Mouse (Mus musculus): ENCODE data around the gene Phxr2. TPM values are rescaled to one million over a fixed set of nuclear protein-coding genes. Genes with fewer than 3 reads are reported as not detected.
A peak's percentile ranks its signal among the peaks of the same experiment; 100 is the strongest.

Gene Phxr2
- not detected in 2 replicates for polyA plus RNA-seq (2015; fragmentation: Nextera tagmentation; extraction: Ambion mirVana)

DNA sequence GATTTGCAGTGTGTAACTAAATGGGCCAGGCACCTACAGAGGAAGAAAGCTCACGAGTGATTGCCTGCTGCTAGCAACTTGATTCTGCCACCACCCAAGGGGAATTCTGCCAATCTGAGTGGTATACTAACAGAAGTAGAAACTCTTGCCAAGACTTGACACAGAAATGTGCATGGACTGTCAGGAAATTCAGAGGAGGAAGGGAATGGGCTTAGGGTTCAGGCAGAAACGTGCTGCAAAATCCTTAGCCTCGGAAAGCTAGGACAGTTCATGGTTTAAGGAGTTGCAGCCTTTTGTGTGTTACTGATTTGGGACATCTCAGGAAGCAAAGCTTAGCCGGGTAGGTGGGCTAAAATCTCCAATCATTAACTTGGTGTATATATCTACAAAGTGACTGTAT lies at the start of gene Phxr2:
Gene Phxr2 (minus strand): TSS at position 101 of the 400 bp plus-strand sequence.
- Histone ChIP-seq H3K9ac (replicated peaks) (no peak within 1 kb of the TSS), H3K4me1 (replicated peaks) (peaks cover 11% of the 10 kb centered on the region), H3K4me3 (replicated peaks) (no peak within 1 kb of the TSS), H3K36me3 (peaks cover 27% of the 10 kb centered on the region), H3K4me2 (replicated peaks) (no peak within 1 kb of the TSS), H3K27me3 (no peaks in the 10 kb centered on the region), H3K9me3 (no peaks in the 10 kb centered on the region), H3K27ac (no peak within 1 kb of the TSS)
- 94% methylated on average over 4 of the region's 4 CpGs for WGBS
- no peak for ATAC-seq

DNA sequence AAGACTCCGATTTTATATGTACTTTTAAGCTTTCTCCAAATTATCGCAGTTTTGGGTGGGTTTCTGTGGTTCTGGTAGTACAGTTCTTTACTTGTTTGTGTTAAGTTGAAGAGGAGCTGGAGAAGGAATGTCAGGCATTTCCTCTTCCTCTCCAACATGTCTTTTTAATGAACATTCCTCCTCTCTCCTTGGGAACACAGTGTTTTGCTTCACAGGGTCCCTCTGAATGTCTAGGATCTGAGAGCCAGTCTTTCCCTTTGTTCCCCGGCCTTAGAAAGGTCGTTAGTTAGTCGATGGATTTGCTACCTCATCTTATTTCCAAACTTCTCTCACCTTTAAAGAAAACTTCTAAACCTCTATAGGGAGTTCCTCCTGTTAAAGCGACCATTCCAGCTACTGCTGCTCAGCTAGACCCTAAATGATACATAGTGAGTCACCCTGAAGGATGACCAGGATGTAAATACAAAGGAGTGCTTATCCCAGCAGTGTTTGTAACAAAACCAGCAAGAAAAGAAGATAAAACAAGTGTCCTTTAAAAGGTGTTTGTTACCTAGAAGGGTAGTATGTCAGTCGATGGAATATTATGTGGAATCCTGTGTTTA lies 46.9 kb upstream of the Phxr2 start:
- Histone ChIP-seq H3K9me3 (no peaks in the 10 kb centered on the region), H3K4me2 (replicated peaks) (no peak overlapping the region), H3K27ac (no peak overlapping the region), H3K27me3 (no peaks in the 10 kb centered on the region), H3K4me1 (replicated peaks) (peaks cover 9% of the 10 kb centered on the region; the same call in 1 of the 2 replicates), H3K4me3 (replicated peaks) (no peak overlapping the region), H3K36me3 (no peaks in the 10 kb centered on the region), H3K9ac (replicated peaks) (no peak overlapping the region)
- 50% methylated on average over 7 of the region's 7 CpGs for WGBS
- no peak for ATAC-seq

DNA sequence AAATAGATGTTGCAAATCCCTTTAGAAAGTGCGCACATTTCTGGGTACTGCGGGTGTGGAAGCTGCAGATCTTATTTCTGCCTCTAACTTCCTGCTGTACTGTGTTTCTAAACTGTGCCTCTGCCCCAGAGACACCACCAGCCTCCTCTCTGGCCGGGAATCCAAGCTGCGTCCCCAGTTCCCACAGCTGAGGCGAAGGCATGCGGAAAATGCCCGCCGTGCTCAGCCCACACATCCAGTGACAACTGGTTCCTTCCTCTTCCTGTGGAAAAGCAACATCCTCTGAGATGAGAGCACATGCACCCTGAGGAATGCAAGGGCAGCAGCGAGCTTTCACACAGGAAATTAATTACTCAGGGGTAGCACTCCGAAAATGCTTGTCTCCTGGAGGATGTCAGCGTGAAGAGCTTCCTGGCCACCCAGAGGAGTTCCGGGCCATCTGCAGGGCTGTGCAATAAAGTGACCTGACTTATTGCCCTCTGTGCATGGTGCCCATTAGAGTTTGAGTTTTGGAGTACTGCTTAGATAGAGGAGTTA lies 45.9 kb upstream of the Phxr2 start:
- H3K4me2 ChIP-seq (replicated peaks): no peak overlapping the region
- ATAC-seq: peak; percentile 68; the same call in 1 of the 2 replicates
- no peaks in the 10 kb centered on the region for H3K9me3 ChIP-seq
- no peaks in the 10 kb centered on the region for H3K36me3 ChIP-seq
- no peak overlapping the region; the same call in 1 of the 2 replicates for H3K27ac ChIP-seq
- H3K27me3 ChIP-seq: no peaks in the 10 kb centered on the region
- no peak overlapping the region for H3K9ac ChIP-seq (replicated peaks)
- 27% methylated on average over 12 of the region's 12 CpGs for WGBS
- peaks cover 9% of the 10 kb centered on the region; the same call in 1 of the 2 replicates for H3K4me1 ChIP-seq (replicated peaks)
- H3K4me3 ChIP-seq (replicated peaks): no peak overlapping the region

DNA sequence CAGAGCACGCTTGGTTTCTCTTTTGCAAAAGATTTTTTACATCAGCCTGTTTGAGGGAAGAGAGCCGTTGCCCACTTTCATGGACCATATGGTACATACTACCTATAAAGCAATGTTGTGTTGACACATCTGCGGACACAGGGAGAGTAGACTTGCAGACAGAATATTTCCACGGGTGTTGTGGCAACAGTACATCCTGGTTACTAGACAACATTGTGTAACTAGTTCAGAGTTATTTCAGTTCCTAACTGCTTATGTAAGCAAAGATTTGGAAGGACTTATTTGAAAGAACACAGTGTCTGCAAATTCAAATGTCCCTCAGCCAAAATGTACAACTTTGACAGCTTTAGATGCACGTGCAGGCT lies 43.6 kb upstream of the Phxr2 start:
- ATAC-seq: no peak
- 88% methylated on average over 5 of the region's 5 CpGs for WGBS

DNA sequence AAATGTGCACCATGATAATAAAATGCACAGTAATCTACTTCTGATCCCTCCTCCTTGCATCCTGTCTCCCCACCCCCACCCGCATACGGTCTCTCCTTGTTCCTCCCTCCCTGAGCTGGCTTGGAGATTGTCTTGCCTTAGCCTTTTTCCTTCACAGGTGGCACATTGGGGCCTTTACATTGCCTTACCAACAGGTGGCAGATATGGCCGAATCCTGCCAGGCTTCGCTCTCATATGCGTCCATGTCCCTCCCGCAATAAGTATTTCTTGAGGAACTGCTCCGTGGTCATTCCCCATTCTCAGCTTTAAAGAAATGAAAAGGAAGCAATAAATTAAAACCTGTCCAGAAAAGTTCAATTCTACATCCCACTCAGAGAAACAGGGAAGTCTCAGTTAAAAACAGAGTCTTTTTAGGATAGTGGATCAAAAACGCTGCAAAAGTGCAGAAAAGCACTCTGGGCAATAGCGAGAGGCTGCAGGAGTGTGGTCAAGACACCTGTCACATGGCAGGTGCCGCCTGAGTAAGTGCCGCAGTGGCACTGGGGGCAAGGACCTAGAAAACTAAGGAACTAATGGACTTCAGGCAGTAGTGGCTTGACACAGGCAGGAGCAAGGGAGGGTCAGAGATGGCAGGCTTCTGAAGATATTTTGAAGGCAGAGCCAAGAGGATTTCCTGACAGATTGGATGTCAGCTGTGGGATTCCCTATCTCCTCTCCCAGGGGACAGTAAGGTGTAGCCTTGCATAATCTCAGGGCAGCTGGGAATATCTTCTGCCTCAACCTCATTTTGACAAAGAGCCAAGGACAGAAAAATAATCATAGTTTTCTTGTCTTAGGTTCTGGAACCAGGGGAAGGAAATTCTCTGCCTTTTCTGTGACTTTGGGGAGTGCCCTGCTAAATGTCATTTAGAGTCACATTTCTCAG lies 43.0 kb upstream of the Phxr2 start:
- H3K9ac ChIP-seq (replicated peaks): no peak overlapping the region
- no peak overlapping the region for H3K4me2 ChIP-seq (replicated peaks)
- no peaks in the 10 kb centered on the region for H3K27me3 ChIP-seq
- H3K9me3 ChIP-seq: no peaks in the 10 kb centered on the region
- no peaks in the 10 kb centered on the region for H3K36me3 ChIP-seq
- H3K4me1 ChIP-seq (replicated peaks): peaks cover 9% of the 10 kb centered on the region; the same call in 1 of the 2 replicates
- no peak overlapping the region for H3K4me3 ChIP-seq (replicated peaks)
- no peak for ATAC-seq
- H3K27ac ChIP-seq: no peak overlapping the region
- WGBS: 84% methylated on average over 11 of the region's 11 CpGs

More for the DNA sequence above, 43.6 kb upstream of the Phxr2 start:
- no peaks in the 10 kb centered on the region for H3K9me3 ChIP-seq
- no peak overlapping the region for H3K27ac ChIP-seq
- H3K27me3 ChIP-seq: no peaks in the 10 kb centered on the region
- H3K4me3 ChIP-seq (replicated peaks): no peak overlapping the region
- H3K4me1 ChIP-seq (replicated peaks): peaks cover 9% of the 10 kb centered on the region; the same call in 1 of the 2 replicates
- H3K9ac ChIP-seq (replicated peaks): no peak overlapping the region
- H3K4me2 ChIP-seq (replicated peaks): no peak overlapping the region
- H3K36me3 ChIP-seq: no peaks in the 10 kb centered on the region

GRCm38 (mm10) chr10:99168404-99168803 lies 42.3 kb upstream of the Phxr2 start:
- WGBS: 79% methylated on average over 6 of the region's 6 CpGs
- Histone ChIP-seq H3K27me3 (no peaks in the 10 kb centered on the region), H3K27ac (no peak overlapping the region), H3K36me3 (no peaks in the 10 kb centered on the region), H3K4me1 (replicated peaks) (peaks cover 9% of the 10 kb centered on the region; the same call in 1 of the 2 replicates), H3K9me3 (no peaks in the 10 kb centered on the region), H3K4me3 (replicated peaks) (no peak overlapping the region), H3K9ac (replicated peaks) (no peak overlapping the region), H3K4me2 (replicated peaks) (no peak overlapping the region)
- ATAC-seq: no peak

DNA sequence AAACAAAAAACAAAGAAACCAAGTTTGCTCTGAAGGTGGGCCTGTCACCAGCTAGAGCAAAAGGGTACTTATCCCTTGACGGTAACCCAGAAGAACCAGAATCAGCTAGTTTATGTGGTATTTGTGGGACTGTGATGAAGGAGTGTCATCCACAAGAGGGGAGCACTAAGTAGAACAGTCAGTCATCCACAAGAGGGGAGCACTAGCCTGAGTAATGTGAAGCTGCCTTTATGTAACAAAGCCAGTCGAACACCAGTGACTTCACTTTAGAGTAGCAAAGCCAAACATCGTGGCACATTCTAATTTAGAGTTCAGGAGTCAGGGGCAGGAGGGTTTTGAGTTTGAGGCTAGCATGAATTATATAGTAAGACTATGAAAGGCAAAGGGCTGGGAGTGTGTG lies 40.3 kb upstream of the Phxr2 start:
- ATAC-seq: no peak
- WGBS: 74% methylated on average over 3 of the region's 3 CpGs

DNA sequence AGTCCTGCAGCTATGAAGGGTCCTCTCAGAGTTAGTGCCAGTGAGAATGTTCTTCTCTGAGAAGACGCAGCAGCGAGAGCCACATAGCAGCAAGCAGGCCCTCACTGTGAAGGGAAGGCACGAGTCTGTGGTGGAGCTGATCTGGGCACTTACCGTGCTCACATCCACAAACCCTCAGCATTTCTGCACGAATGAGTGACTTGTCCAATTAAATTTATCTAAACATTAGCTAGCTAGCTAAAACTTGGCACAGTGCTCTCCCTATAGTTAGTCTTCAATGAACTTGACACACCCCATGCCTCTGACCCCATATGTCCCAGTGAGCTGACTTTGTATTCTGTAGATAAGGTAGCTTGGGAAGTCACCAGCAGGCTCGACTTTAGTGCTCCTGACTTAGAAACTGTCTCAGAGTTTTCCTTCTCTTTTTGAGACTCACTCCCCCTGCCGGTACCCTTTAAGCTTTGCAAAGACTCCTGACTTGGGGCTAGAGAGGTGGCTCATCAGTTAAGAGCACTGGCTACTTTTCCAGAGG lies 39.7 kb upstream of the Phxr2 start:
- WGBS: 78% methylated on average over 7 of the region's 7 CpGs
- no peak for ATAC-seq
- Histone ChIP-seq H3K4me1 (replicated peaks) (0 out of 2 replicates have a peak, but pooled peaks cover 6% of the 10 kb centered on the region), H3K4me3 (replicated peaks) (no peak overlapping the region), H3K27ac (no peak overlapping the region), H3K9ac (replicated peaks) (no peak overlapping the region), H3K4me2 (replicated peaks) (no peak overlapping the region), H3K36me3 (no peaks in the 10 kb centered on the region), H3K9me3 (no peaks in the 10 kb centered on the region), H3K27me3 (no peaks in the 10 kb centered on the region)

More for the DNA sequence above, 40.3 kb upstream of the Phxr2 start:
- H3K27me3 ChIP-seq: no peaks in the 10 kb centered on the region
- H3K4me3 ChIP-seq (replicated peaks): no peak overlapping the region
- no peaks in the 10 kb centered on the region for H3K36me3 ChIP-seq
- no peak overlapping the region for H3K9ac ChIP-seq (replicated peaks)
- H3K4me2 ChIP-seq (replicated peaks): no peak overlapping the region
- H3K27ac ChIP-seq: no peak overlapping the region
- H3K9me3 ChIP-seq: no peaks in the 10 kb centered on the region
- H3K4me1 ChIP-seq (replicated peaks): 0 out of 2 replicates have a peak, but pooled peaks cover 7% of the 10 kb centered on the region

DNA sequence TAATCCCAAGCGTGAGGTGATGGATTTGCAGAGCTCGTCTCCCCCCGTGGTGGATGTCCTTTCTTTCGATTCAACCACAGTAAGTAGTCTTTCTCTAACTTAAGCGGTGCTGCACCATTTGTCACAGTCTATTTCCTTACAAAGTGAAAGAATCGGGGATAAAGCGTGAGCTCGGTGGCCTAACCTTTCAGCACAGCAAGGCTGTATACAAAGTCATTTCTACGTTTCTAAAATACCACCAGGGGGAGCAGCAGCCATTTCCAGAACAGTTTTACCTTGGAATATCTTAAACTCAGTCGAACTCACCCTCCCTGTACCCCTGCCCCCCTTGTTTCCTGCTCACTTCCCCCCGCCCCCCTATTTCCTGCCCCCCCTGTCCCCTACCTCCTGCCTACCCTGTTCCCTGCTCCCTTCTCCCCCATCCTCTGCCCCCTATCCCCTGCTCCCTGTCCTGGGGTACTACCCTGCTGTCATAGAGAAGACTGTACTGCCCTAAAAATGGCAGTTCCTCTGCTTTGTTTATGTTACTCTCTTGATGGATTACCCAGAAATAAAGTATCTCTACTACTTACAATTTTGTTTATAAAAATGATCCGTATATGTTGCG lies 38.8 kb upstream of the Phxr2 start:
- 30% methylated on average over 13 of the region's 13 CpGs for WGBS

GRCm38 (mm10) chr10:99163002-99163401 lies 36.9 kb upstream of the Phxr2 start:
- H3K27ac ChIP-seq: no peak overlapping the region
- 0 out of 2 replicates have a peak, but pooled peaks cover 6% of the 10 kb centered on the region for H3K4me1 ChIP-seq (replicated peaks)
- no peaks in the 10 kb centered on the region for H3K27me3 ChIP-seq
- no peak overlapping the region for H3K9ac ChIP-seq (replicated peaks)
- WGBS: 80% methylated on average over 5 of the region's 5 CpGs
- H3K9me3 ChIP-seq: no peaks in the 10 kb centered on the region
- H3K4me3 ChIP-seq (replicated peaks): no peak overlapping the region
- no peak for ATAC-seq
- H3K4me2 ChIP-seq (replicated peaks): no peak overlapping the region
- peaks cover 5% of the 10 kb centered on the region for H3K36me3 ChIP-seq

More for the DNA sequence above, 38.8 kb upstream of the Phxr2 start:
- peak; percentile 75 for ATAC-seq
- Histone ChIP-seq H3K4me1 (replicated peaks) (0 out of 2 replicates have a peak, but pooled peaks cover 6% of the 10 kb centered on the region), H3K4me3 (replicated peaks) (no peak overlapping the region), H3K9ac (replicated peaks) (no peak overlapping the region), H3K36me3 (peaks cover 3% of the 10 kb centered on the region), H3K27me3 (no peaks in the 10 kb centered on the region), H3K4me2 (replicated peaks) (no peak overlapping the region), H3K9me3 (no peaks in the 10 kb centered on the region), H3K27ac (no peak overlapping the region)

DNA sequence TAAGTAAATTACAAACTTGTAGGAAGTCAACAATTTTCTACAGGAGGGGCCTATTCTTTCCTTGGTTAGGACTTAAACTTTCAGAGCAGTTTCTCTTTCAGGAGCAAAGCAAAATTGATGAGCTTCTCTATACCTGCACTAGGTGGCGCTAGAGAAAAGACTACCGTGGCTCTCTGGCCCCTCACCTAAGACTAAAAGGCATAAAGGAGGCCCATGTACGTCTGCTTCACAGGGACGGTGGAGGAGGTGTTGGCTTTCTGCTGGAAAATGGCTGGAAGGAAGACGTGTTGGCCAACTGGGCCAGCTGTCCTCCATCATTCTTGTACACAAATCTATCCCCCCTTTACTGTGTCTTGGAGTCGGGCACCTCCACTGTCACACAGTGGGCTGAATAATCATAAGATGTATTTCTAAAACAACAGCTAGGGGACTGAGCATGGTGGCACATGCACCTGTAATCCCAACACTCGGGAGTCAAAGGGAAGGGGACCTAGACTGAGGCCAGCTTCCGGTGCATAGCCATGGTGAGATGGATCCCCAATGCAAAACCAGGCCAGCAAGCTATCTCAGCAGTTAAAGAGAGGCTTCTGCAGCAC lies 36.0 kb upstream of the Phxr2 start:
- H3K27me3 ChIP-seq: no peaks in the 10 kb centered on the region
- no peak overlapping the region for H3K4me2 ChIP-seq (replicated peaks)
- 35% methylated on average over 8 of the region's 8 CpGs for WGBS
- no peak overlapping the region for H3K27ac ChIP-seq
- peak; percentile 58 for ATAC-seq
- no peaks in the 10 kb centered on the region for H3K9me3 ChIP-seq
- peaks cover 5% of the 10 kb centered on the region for H3K36me3 ChIP-seq
- H3K4me3 ChIP-seq (replicated peaks): no peak overlapping the region
- 0 out of 2 replicates have a peak, but pooled peaks cover 6% of the 10 kb centered on the region for H3K4me1 ChIP-seq (replicated peaks)
- no peak overlapping the region for H3K9ac ChIP-seq (replicated peaks)
